Comparison of ENCODE assay signal across 20 mouse cellular contexts in the genomic region with DNA sequence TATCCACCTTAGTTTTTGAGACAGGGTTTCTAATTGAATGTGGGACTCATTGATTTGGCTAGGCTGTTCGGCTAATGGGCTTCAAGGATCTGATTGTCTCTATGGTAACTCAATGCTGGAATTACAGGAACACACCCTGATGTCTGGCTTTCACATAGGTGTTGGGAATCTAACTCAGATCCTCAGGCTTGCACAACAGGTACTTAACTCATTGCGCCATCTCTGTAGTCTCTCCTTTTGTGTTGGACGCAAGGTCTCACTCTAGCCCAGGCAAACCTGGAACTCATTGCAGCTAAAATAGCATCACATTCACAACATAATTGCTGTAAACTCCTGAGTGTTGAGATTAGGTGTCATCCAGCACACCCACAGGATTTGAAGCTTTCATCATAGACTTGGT. TPM values are rescaled to one million over a fixed set of nuclear protein-coding genes. Genes with fewer than 3 reads are reported as not detected.
"Had no signal": no experiment of that assay in that cellular context is flagged by ENCODE, and none has a peak within 500 bp of the region (broad histone marks: within the 10 kb centered on the region; RNA-seq: fewer than 3 reads in every experiment).

No protein-coding gene starts in this region.

- H3K27me3 ChIP-seq: limb, embryonic 13.5 days; limb, embryonic 15.5 days; liver, embryonic 13.5 days; liver, embryonic 15.5 days; midbrain, embryonic 12.5 days; neural tube, embryonic 13.5 days; neural tube, embryonic 15.5 days had no signal

- H3K4me1 ChIP-seq: limb, embryonic 13.5 days; midbrain, embryonic 10.5 days; midbrain, embryonic 12.5 days; neural tube, embryonic 13.5 days; neural tube, embryonic 15.5 days had no signal

- H3K4me3 ChIP-seq: limb, embryonic 13.5 days; limb, embryonic 15.5 days; liver, embryonic 13.5 days; liver, embryonic 15.5 days; midbrain, embryonic 10.5 days; midbrain, embryonic 12.5 days; myocyte; neural tube, embryonic 13.5 days; neural tube, embryonic 15.5 days had no signal

- H3K27ac ChIP-seq: limb, embryonic 13.5 days; limb, embryonic 15.5 days; liver, embryonic 13.5 days; liver, embryonic 15.5 days; midbrain, embryonic 10.5 days; midbrain, embryonic 12.5 days; neural tube, embryonic 13.5 days; neural tube, embryonic 15.5 days had no signal

- H3K9me3 ChIP-seq: limb, embryonic 13.5 days; limb, embryonic 15.5 days; liver, embryonic 13.5 days; liver, embryonic 15.5 days; midbrain, embryonic 10.5 days; midbrain, embryonic 12.5 days; neural tube, embryonic 13.5 days; neural tube, embryonic 15.5 days had no signal

- DNase-seq: liver, embryonic 13.5 days; lung, embryonic 14.5 days; midbrain, embryonic 14.5 days; right cerebral cortex, postnatal 25 days; right cerebral cortex, postnatal 4 days; spleen, adult 18-20 months; thymus, adult 18-20 months; thymus, postnatal 14 days; thymus, postnatal 36 days had no signal

- H3K4me2 ChIP-seq: limb, embryonic 13.5 days; limb, embryonic 15.5 days; liver, embryonic 13.5 days; liver, embryonic 15.5 days; lung, embryonic 14.5 days; midbrain, embryonic 12.5 days; neural tube, embryonic 13.5 days; neural tube, embryonic 15.5 days had no signal

- ATAC-seq: midbrain, embryonic 16.5 days had no signal

- H3K9ac ChIP-seq: limb, embryonic 13.5 days; limb, embryonic 15.5 days; liver, embryonic 13.5 days; liver, embryonic 15.5 days; lung, embryonic 14.5 days; midbrain, embryonic 12.5 days; neural tube, embryonic 13.5 days; neural tube, embryonic 15.5 days had no signal

RNA-seq across cellular contexts. Expression of gene Sult1a1, which starts 6.1 kb away (rescaled TPM):
- total RNA-seq: megakaryocyte-erythroid progenitor cell, adult 5-6 weeks had no signal
- polyA plus RNA-seq: midbrain, embryonic 10.5 days; myocyte; neural tube, embryonic 11.5 days had no signal
